Mouse (Mus musculus) limb, embryonic 10.5 days (tissue): ENCODE results near the gene Xxylt1. TPM values are rescaled to one million over a fixed set of nuclear protein-coding genes. Genes with fewer than 3 reads are reported as not detected.

ENCODE experiments used
- DNase-seq: peaks from one replicate; pipeline ENCODE4 v3.0.0-alpha.2; 2017; ENCODE audit warnings: low spot score
- H3K27ac ChIP-seq: fragments of 300-500 bp; sonication (generic); 2 replicates; pipeline ENCODE4 v1.5.1; 2016; ENCODE audit warnings: mild to moderate bottlenecking
- H3K27me3 ChIP-seq: fragments of 300-500 bp; sonication (generic); 2 replicates; pipeline ENCODE4 v1.6.1; 2016; ENCODE audit warnings: low read depth, mild to moderate bottlenecking; ENCODE audit not compliant: poor library complexity, severe bottlenecking
- H3K36me3 ChIP-seq: fragments of 300-500 bp; sonication (generic); 2 replicates; pipeline ENCODE4 v1.6.1; 2016; ENCODE audit warnings: mild to moderate bottlenecking, moderate library complexity
- H3K4me1 ChIP-seq: fragments of 300-500 bp; sonication (generic); 2 replicates; pipeline ENCODE4 v1.6.1; 2016
- H3K4me3 ChIP-seq: fragments of 300-500 bp; sonication (generic); 2 replicates; pipeline ENCODE4 v1.5.1; 2016; ENCODE audit warnings: mild to moderate bottlenecking, moderate library complexity
- H3K9me3 ChIP-seq: fragments of 300-500 bp; sonication (generic); replicated peaks from 2 replicates; pipeline ENCODE4 v1.6.1; 2016; ENCODE audit warnings: mild to moderate bottlenecking
- WGBS: fragments of 180-500 bp; shearing (Covaris S2); methylation state at CpG from one replicate; pipeline ENCODE4 v1.1.7; 2016; 5-methylcytosine and 5-hydroxymethylcytosine counted together
- polyA plus RNA-seq: library from polyadenylated mRNA; unstranded; fragments of >200 nt; fragmentation: Nextera tagmentation; extraction: Ambion mirVana; gene quantifications from 2 replicates; pipeline ENCODE4 v1.2.1, GENCODE M21; 2016

The Xxylt1 gene
- polyA plus RNA-seq, 1 experiment from 2014 or later: 16.6 TPM

DNA sequence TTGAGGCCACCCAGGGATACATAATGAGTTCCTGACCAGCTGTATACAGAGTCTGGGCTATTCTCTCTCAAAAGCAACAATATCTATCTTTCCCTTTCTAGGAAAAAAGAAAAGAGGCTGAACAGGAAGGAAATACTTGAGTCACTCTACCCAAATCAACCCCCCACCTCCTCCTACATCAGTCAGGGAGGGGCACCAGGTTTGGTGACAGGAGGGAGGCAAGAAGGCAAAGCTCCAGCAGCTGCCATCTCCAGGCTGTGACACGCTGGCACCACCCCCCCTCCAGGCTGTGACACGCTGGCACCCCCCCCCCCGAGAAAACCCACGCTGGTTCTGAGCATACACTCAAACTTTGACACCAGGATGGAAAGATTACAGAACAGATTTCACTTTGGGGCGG is 85.8 kb downstream of the Xxylt1 start:
- Histone ChIP-seq H3K4me1 (peaks cover 26% of the 10 kb centered on the region), H3K36me3 (no peaks in the 10 kb centered on the region), H3K4me3 (no peak overlapping the region), H3K9me3 (no peaks in the 10 kb centered on the region), H3K27ac (no peak overlapping the region), H3K27me3 (no peaks in the 10 kb centered on the region)
- DNase-seq: no peak
- WGBS: 89% methylated on average over 5 of the region's 5 CpGs

DNA sequence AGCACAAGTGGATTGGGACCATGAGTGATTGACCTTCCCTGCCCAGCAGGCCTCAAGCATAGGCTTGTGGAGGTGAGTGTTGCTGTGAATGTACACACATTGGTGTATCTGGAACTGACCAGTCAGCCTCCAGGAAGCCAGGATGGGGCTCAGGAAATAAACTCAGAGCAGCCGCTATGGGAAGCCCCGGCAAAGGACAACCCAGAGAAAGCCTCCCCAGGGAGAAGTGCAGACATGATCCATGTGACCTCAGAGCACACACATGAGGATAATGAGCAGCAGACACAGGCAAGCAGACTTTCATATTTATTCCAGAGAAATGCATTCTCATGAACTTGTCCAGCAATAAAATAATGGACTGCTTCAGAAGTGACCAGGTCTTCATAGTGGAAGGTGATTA is 86.4 kb downstream of the Xxylt1 start:
- no peaks in the 10 kb centered on the region for H3K27me3 ChIP-seq
- no peaks in the 10 kb centered on the region for H3K9me3 ChIP-seq
- DNase-seq: no peak
- H3K4me1 ChIP-seq: peaks cover 26% of the 10 kb centered on the region
- H3K4me3 ChIP-seq: no peak overlapping the region
- no peaks in the 10 kb centered on the region for H3K36me3 ChIP-seq
- 66% methylated on average over 2 of the region's 2 CpGs for WGBS
- H3K27ac ChIP-seq: 0 out of 2 replicates have a peak overlapping the region, but pooled peaks have one; percentile 25

DNA sequence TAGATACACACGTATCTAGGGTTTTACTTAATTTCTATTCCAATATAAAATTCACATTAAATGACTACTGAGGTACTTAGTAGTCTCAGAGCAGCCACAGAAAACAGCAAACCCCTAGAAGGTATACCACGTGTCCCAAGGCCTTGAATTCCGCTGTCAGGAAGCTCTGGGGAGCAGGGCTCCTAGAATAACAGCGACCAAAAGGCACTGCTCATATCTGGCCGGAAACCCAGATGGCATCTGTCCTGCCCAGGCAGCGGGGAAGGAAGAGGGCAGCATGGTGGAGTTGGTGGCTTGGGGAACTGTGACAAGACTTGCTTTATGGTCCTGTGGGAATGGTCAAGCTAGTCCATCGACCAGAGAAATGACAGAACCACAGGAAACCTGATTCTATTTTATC is 86.9 kb downstream of the Xxylt1 start:
- Histone ChIP-seq H3K36me3 (no peaks in the 10 kb centered on the region), H3K27me3 (no peaks in the 10 kb centered on the region), H3K4me3 (no peak overlapping the region), H3K9me3 (no peaks in the 10 kb centered on the region), H3K27ac (0 out of 2 replicates have a peak overlapping the region, but pooled peaks have one; percentile 25), H3K4me1 (peaks cover 26% of the 10 kb centered on the region)
- WGBS: 83% methylated on average over 7 of the region's 7 CpGs
- DNase-seq: no peak

DNA sequence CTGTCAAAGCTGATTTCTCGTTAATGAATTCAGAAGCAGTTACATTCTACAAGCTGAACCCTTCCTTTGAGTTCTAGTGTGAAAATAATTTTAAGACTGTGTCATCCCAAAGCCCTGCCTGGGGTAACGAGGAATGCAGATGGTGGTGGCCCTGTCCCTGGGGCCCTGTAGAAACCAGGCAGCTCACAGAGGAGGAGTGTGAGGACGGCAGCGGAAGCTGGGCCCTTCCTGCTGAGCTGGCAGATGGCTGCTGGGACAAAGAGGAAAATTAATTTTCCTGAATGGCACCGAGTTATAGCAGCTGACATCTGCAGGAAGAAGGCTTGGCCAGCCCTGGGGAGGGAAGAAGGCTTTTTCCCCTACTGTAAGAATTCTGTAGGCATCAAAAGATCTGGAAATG is 88.7 kb downstream of the Xxylt1 start:
- Histone ChIP-seq H3K36me3 (no peaks in the 10 kb centered on the region), H3K4me3 (no peak overlapping the region), H3K27ac (peak overlapping the region; percentile 10; the same call in 1 of the 2 replicates), H3K27me3 (no peaks in the 10 kb centered on the region), H3K9me3 (no peaks in the 10 kb centered on the region), H3K4me1 (peaks cover 26% of the 10 kb centered on the region)
- no peak for DNase-seq
- 67% methylated on average over 5 of the region's 5 CpGs for WGBS

DNA sequence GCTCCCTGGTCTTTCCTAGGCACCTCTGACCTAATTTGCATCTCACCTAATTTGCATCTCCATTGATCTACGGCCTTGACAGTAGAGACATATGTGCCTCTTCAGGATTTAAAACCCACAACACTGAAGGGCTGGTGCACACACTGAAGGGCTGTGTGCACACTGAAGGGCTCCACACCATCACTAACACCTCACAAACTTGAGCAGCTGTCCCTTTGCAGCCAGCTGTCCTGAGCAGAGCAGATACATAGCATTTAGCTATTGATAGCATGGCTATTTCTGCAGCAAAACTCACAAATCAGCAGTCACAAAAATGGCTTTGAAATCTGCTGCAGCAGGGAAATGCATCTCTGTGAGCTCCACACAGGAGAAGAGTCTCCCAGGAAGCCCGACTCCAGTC is 90.6 kb downstream of the Xxylt1 start:
- Histone ChIP-seq H3K36me3 (no peaks in the 10 kb centered on the region), H3K27ac (no peak overlapping the region), H3K4me1 (peaks cover 18% of the 10 kb centered on the region), H3K9me3 (no peaks in the 10 kb centered on the region), H3K4me3 (no peak overlapping the region), H3K27me3 (no peaks in the 10 kb centered on the region)
- DNase-seq: no peak
- 44% methylated on average over 2 of the region's 2 CpGs for WGBS

DNA sequence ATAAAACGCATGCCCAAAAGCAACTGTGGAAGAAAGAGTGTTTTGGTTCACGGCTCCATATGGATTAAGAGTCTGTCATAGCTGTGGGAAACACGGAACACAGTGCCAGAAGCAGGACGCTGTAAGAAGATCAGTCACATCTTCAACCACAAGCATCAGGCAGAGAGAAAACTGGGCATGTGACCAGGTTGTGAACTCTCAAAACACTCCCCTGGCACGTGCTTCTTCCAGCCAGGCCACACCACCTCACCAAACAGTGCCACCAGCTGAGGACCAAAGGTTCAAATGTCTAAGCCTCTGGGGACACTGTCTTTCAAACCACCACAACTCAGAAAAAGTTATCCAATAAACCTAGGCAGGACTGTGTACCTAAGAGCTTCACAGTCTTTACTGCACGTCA is 93.0 kb downstream of the Xxylt1 start:
- H3K27me3 ChIP-seq: no peaks in the 10 kb centered on the region
- H3K27ac ChIP-seq: no peak overlapping the region
- DNase-seq: no peak
- no peaks in the 10 kb centered on the region for H3K36me3 ChIP-seq
- no peak overlapping the region for H3K4me3 ChIP-seq
- 90% methylated on average over 6 of the region's 6 CpGs for WGBS
- no peaks in the 10 kb centered on the region for H3K9me3 ChIP-seq
- peaks cover 16% of the 10 kb centered on the region for H3K4me1 ChIP-seq

DNA sequence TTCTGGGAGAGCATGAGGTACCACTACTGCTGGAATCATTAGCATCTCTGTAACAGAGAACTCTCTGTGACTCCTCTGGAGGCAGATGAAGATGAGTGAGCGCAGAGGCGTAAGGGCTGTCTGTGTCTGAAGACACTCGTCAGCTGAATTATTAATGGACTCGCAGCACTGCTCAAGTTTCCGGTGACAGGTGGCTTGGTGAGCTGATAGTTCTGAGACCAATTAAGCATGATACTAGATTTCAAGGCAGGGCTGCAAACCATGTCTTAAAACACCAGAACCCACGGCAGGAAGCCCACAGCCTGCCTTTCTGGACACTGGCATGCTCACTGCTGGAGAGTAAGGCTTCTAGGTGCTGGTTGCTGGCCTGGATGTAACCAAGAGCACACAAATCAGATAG is 93.5 kb downstream of the Xxylt1 start:
- H3K36me3 ChIP-seq: no peaks in the 10 kb centered on the region
- H3K4me3 ChIP-seq: no peak overlapping the region
- H3K27ac ChIP-seq: no peak overlapping the region
- no peak for DNase-seq
- H3K4me1 ChIP-seq: peaks cover 13% of the 10 kb centered on the region
- no peaks in the 10 kb centered on the region for H3K27me3 ChIP-seq
- no peaks in the 10 kb centered on the region for H3K9me3 ChIP-seq
- 75% methylated on average over 6 of the region's 6 CpGs for WGBS

DNA sequence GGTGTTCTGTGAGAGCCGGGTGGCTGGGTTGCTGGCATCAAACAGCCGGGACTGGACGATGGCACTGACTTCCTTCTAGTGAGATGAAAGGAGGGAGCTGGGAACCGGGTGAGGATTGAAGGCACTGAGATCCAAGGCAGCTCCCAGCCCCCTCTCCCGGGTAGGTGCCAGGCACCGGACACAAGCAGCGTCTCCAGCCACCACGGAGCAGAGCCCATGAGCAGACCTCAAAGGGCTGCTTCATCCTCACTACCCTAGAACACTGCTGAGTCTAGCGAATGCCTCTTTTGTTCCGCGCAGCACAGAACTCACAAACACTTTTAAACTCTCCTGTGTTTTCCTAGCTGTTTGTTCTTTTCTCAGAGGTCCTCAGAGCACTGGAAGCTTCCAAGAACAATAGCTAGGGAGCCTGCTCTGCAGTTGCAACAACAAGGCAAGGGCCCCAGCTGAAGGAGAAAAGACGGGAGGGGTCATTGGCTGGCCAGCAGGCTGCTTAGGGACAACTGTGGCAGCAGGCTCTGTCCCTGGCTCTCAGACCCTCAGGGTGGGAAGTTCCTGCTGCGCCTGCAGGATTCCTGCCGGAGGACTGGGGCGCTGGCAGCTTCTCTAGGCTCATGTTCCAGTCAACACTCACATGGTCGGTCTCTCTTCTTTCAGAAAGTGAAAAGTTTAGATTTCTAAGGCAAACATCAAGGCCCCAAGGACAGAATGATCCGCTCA is 96.2 kb downstream of the Xxylt1 start:
- Histone ChIP-seq H3K27me3 (no peaks in the 10 kb centered on the region), H3K27ac (peak overlapping the region; percentile 72), H3K9me3 (no peaks in the 10 kb centered on the region), H3K36me3 (no peaks in the 10 kb centered on the region), H3K4me1 (peaks cover 10% of the 10 kb centered on the region), H3K4me3 (no peak overlapping the region)
- 54% methylated on average over 17 of the region's 17 CpGs for WGBS
- DNase-seq: no peak

DNA sequence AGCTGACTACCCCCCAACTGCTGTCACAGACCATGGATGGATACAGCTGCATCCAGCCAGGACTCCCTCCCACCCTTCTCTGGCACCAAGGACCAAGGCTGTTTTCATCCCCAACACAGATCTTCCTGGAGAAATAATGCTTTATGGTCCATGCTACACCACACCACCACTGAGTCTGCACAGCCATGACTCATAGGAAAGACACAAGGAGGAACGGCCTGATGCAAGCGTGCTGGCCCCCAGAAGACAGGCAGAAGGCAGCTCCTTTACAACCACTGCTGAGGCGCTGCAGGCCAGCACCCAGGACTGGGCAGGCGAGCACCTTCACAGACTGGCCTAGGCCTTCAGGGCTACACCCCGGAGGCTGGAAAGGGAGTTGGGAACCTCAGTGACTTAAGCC is 97.1 kb downstream of the Xxylt1 start:
- no peak for DNase-seq
- WGBS: 93% methylated on average over 5 of the region's 5 CpGs
- no peak overlapping the region for H3K4me3 ChIP-seq
- H3K4me1 ChIP-seq: peaks cover 10% of the 10 kb centered on the region
- no peaks in the 10 kb centered on the region for H3K36me3 ChIP-seq
- H3K9me3 ChIP-seq: no peaks in the 10 kb centered on the region
- H3K27ac ChIP-seq: no peak overlapping the region
- no peaks in the 10 kb centered on the region for H3K27me3 ChIP-seq

DNA sequence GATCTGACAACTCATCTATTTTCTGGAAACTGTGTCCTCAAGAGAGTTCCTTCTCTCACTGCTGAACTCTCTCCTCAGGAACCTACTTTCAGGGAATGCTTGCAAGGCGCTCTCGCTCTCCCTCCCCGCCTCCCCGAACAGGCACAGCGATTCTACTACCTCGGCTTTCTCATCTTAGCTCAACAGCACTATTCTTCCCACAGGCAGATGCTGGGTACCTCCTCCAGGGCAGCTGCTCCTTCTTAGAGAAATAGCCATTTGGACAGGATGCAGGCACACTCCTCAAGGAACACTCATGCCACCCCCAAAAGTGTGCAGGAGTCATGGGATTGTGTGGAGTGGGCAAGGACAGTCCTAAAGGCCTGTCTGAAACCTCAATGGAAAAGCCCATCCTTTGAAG is 97.5 kb downstream of the Xxylt1 start:
- no peak for DNase-seq
- Histone ChIP-seq H3K36me3 (no peaks in the 10 kb centered on the region), H3K9me3 (no peaks in the 10 kb centered on the region), H3K4me1 (peaks cover 10% of the 10 kb centered on the region), H3K4me3 (no peak overlapping the region), H3K27ac (no peak overlapping the region), H3K27me3 (no peaks in the 10 kb centered on the region)
- 78% methylated on average over 6 of the region's 6 CpGs for WGBS

DNA sequence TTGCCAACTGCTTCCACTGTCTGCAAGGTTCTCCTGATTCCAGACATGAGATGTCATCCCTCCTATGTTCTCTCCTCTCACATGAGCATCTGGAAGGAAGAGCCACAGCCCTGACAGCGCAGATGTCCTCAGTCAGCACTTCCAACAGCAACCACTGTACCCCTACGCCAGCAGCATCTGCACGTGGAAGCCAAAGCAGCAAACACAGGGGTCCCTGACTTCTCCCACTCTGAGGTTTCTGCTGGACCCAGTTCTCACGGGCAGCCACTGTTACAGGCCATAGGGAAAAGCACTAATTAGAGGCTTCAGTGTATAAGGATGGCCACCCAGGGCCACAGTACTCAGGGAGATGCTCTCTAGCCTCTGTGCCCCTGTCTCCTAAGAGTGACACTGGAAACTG is 98.0 kb downstream of the Xxylt1 start:
- H3K36me3 ChIP-seq: no peaks in the 10 kb centered on the region
- DNase-seq: no peak
- no peak overlapping the region for H3K4me3 ChIP-seq
- 62% methylated on average over 4 of the region's 4 CpGs for WGBS
- H3K27ac ChIP-seq: no peak overlapping the region
- no peaks in the 10 kb centered on the region for H3K27me3 ChIP-seq
- H3K4me1 ChIP-seq: peaks cover 10% of the 10 kb centered on the region
- no peaks in the 10 kb centered on the region for H3K9me3 ChIP-seq

DNA sequence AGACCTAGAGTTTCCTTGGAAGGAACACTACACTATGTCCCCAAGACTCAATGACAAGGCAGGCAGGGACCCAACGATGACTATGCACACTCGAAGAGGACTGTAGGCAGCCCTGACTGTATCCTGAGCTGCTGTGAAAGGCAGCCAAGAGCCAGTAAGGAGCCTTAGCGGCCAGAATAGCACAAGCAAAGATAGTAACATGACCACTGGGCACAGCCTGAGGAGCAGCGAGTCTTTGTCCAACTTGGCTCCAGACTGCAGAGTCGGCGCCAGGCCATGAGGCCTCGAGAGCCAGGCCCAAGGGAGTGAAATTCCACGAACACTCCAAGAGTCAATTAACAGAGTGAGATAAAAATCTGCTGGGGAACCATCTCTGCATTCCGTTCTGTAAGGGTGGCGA is 99.9 kb downstream of the Xxylt1 start:
- DNase-seq: no peak
- H3K27ac ChIP-seq: no peak overlapping the region
- H3K9me3 ChIP-seq: no peaks in the 10 kb centered on the region
- no peak overlapping the region for H3K4me3 ChIP-seq
- H3K4me1 ChIP-seq: peaks cover 25% of the 10 kb centered on the region
- H3K27me3 ChIP-seq: no peaks in the 10 kb centered on the region
- H3K36me3 ChIP-seq: no peaks in the 10 kb centered on the region
- WGBS: 91% methylated on average over 10 of the region's 10 CpGs

DNA sequence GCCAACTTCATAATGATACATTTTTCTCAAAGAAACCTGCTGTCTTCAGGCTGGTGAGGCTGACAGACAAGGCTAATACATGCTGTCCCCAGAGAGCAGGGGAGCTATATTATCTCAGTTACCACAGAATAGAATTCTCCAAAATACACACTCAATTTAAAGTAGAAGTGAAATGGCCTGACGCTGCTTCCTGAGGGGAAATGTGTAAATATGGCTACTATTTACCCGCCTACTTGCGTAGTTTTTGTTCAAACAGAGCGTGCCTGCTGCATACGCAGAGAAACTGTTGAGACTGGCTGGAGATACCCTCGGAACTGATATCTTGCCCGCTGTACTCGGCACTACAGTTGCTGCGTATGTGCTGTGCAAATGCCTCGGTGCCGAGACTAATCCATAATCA is 101.3 kb downstream of the Xxylt1 start:
- Histone ChIP-seq H3K36me3 (no peaks in the 10 kb centered on the region), H3K4me1 (peaks cover 17% of the 10 kb centered on the region), H3K27ac (no peak overlapping the region), H3K4me3 (no peak overlapping the region), H3K9me3 (no peaks in the 10 kb centered on the region), H3K27me3 (no peaks in the 10 kb centered on the region)
- 91% methylated on average over 11 of the region's 11 CpGs for WGBS
- no peak for DNase-seq

DNA sequence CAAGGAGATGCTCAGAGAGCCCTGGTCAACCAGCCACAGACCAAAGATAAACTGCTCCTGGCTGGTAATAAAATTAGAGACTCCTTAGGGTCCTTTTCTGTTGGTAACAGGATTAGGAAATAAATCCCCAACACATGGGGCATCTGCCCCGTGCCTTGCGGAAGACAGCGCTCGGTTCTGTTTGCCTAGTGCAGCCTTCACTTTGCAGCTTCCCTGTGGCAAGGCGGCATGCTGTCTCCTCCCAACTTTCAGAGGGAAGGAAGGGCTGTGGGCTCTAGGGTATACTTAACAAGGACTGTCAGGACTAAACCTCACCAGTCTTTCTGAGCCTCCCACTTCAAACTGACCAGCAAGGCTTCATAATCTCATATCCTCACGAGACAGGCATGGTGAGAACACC is 103.5 kb downstream of the Xxylt1 start:
- peaks cover 19% of the 10 kb centered on the region for H3K4me1 ChIP-seq
- WGBS: 72% methylated on average over 6 of the region's 6 CpGs
- no peak for DNase-seq
- H3K9me3 ChIP-seq: no peaks in the 10 kb centered on the region
- no peak overlapping the region for H3K4me3 ChIP-seq
- no peak overlapping the region; the same call in 1 of the 2 replicates for H3K27ac ChIP-seq
- no peaks in the 10 kb centered on the region for H3K27me3 ChIP-seq
- no peaks in the 10 kb centered on the region for H3K36me3 ChIP-seq
